Mouse (Mus musculus): ENCODE measurements around the gene Polk.

Polk gene

GRCm38 (mm10) chr13:96458606-96459005 is 83.8 kb downstream of the Polk start:
- DNase-seq = no peak

- DNase-seq = no peak
Observed at GRCm38 (mm10) chr13:96458018-96458417, 84.4 kb downstream of the Polk start.

- DNase-seq = no peak
Observed at GRCm38 (mm10) chr13:96457566-96457965, 84.8 kb downstream of the Polk start.

- no peak for DNase-seq
Observed at GRCm38 (mm10) chr13:96454288-96454687, 88.1 kb downstream of the Polk start.

- no peak for DNase-seq
Observed at GRCm38 (mm10) chr13:96452621-96453020, 89.8 kb downstream of the Polk start.

- no peak for DNase-seq
Observed at GRCm38 (mm10) chr13:96451386-96452140, 90.8 kb downstream of the Polk start.

GRCm38 (mm10) chr13:96450869-96451268 is 91.5 kb downstream of the Polk start:
- DNase-seq = no peak

- no peak for DNase-seq
Observed at GRCm38 (mm10) chr13:96450205-96450856, 92.0 kb downstream of the Polk start.

- no peak for DNase-seq
Observed at GRCm38 (mm10) chr13:96440436-96440835, 101.9 kb downstream of the Polk start.

GRCm38 (mm10) chr13:96436921-96437320 is 105.5 kb downstream of the Polk start:
- DNase-seq = no peak

GRCm38 (mm10) chr13:96435793-96436192 is 106.6 kb downstream of the Polk start:
- no peak for DNase-seq

GRCm38 (mm10) chr13:96434899-96435331 is 107.5 kb downstream of the Polk start:
- no peak for DNase-seq

- DNase-seq = no peak
Observed at GRCm38 (mm10) chr13:96433648-96434190, 108.7 kb downstream of the Polk start.

GRCm38 (mm10) chr13:96433041-96433440 is 109.3 kb downstream of the Polk start:
- no peak for DNase-seq

- no peak for DNase-seq
Observed at GRCm38 (mm10) chr13:96432376-96432811, 110.0 kb downstream of the Polk start.

- DNase-seq = peak; percentile 78
Observed at GRCm38 (mm10) chr13:96431595-96432156, 110.7 kb downstream of the Polk start.

Measured in cerebellum, adult 8-10 months (tissue).